Mouse (Mus musculus) gastrocnemius, postnatal 10 days (tissue): ENCODE results near the gene Col9a2. TPM values are rescaled to one million over a fixed set of nuclear protein-coding genes. Genes with fewer than 3 reads are reported as not detected.
A peak's percentile ranks its signal among the peaks of the same experiment; 100 is the strongest.

ENCODE experiments used
- DNase-seq: peaks from one replicate; pipeline ENCODE4 v3.0.0; 2021; ENCODE audit warnings: mixed read lengths
- total RNA-seq, 2 experiments: library from RNA; stranded (reverse); gene quantifications; 2 replicates each; pipeline ENCODE4 v1.2.3; 2021

Gene Col9a2
- total RNA-seq, 2 experiments from 2014 or later, result 1.5 to 2.1 TPM

- DNase-seq, result no peak
Measured at GRCm38 (mm10) chr4:121077915-121078646, 38.9 kb downstream of the Col9a2 start.

DNA sequence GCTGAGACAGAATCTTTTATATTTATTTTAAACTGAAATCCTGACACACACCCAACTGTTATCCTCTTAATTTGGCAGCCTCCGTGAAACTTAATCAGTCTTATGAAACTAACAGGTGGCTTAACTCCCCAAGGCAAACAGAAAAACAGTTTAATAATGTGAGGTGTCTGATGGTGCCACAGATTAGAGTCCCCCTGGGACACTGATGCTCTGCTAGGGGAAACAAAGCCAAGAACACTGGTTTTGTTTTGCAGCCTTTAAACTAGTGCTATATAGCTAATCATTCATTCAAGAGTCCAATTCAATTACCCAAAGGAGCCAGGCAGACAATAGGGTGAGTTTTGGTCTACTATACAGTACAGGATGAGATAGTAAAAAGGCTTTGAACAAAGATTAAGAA is 41.2 kb downstream of the Col9a2 start:
- DNase-seq, result no peak

- no peak for DNase-seq
Measured at GRCm38 (mm10) chr4:121084506-121084905, 45.3 kb downstream of the Col9a2 start.

DNA sequence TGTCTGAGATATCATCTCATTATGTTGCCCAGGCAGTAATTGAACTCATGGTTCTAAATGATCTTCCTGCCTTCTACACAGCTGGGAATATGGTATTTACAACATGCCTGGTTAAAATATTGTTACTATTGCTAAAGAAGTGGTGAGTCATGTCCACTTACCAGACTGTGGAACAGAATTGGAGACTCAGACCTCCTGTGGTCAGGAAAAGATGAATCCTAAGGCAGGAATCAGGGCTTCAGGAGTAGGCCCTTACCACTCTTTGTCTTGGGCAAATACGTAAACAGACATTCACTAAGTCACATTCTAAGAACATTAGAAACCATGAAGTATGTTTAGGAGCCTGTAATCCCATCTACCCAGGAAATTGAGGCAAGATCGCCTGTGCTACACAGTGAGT is 49.5 kb downstream of the Col9a2 start:
- DNase-seq, result no peak

DNA sequence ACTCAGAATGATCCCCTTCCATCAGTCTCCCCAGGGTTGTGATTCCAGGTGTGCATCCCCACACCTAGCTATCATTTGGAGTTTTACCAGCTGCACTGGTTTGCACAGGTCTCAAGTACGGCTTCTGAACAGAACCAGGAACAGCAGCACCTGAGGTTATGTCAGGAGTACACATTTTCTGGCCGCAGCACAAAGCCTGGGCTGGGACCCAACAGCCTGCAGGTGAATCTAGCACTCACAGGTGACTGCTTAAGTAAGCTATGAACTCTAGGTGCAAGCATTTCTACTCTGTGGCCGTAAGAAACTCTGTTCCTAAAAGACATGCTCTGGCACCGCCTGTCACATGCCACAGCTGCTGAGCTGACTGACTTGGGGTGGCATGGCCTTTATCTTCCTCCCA is 51.0 kb downstream of the Col9a2 start:
- no peak for DNase-seq

GRCm38 (mm10) chr4:121097650-121098378 is 58.6 kb downstream of the Col9a2 start, which contains the start of gene Zmpste24:
Gene Zmpste24 (minus strand): TSS chr4:121098241.
- peak; percentile 69 for DNase-seq

DNA sequence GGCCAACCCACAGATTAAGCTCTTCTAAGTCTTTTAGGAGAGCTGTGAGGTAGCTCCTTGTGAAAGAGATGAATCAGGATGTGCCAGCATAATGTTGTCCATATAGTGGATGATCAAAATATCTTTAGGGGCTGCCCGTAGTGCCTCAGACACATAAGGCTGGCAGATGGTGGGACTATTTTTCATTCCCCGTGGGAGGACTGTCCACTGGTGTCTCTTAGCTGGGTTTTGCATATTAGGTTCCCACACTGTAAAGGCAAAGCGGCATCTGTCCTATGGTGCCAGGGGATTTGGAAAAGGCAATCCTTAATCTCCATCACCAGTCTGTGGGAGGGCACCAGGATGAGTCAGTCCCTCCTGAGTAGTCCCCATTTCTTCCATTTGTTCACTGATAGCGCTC is 64.1 kb downstream of the Col9a2 start:
- no peak for DNase-seq

Other genes starting within 250 kb of the Col9a2 start
- 10 to 100 TPM; 47.2 to 55.8 TPM for gene Nfyc, start 207.8 kb upstream of the Col9a2 start, total RNA-seq
- under 1 TPM; 0.20 to 0.40 TPM for gene Rims3, start 184.6 kb upstream of the Col9a2 start, total RNA-seq
- 1 to 10 TPM; 3.9 to 6.5 TPM for gene Exo5, start 114.4 kb upstream of the Col9a2 start, total RNA-seq
- 1 to 10 TPM; 2.0 to 2.7 TPM for gene Zfp69, start 87.7 kb upstream of the Col9a2 start, total RNA-seq
- 10 to 100 TPM; 17.6 to 20.4 TPM for gene Smap2, start 22.1 kb upstream of the Col9a2 start, total RNA-seq
- gene Zmpste24, start 58.9 kb downstream of the Col9a2 start, total RNA-seq, result 10 to 100 TPM; 22.8 to 24.6 TPM
- gene Tmco2, start 69.8 kb downstream of the Col9a2 start, total RNA-seq, result not detected
- gene Rlf, start 175.7 kb downstream of the Col9a2 start, total RNA-seq, result 10 to 100 TPM; 13.6 to 17.1 TPM